Mouse (Mus musculus) liver, adult 2 months (tissue): ENCODE results near the gene Ccdc65.

ENCODE experiments used
- CTCF ChIP-seq: fragments of 200-500 bp; IDR thresholded peaks from 2 replicates; pipeline ENCODE4 v1.5.1; 2011; ENCODE audit warnings: low read depth, low read length, control low read depth
- POLR2A ChIP-seq: fragments of 200-500 bp; IDR thresholded peaks from 2 replicates; pipeline ENCODE4 v1.6.1; 2011; ENCODE audit warnings: low read length, control low read depth; ENCODE audit not compliant: insufficient read depth; ENCODE audit errors: extremely low read depth

GRCm38 (mm10) chr15:98714230-98714652 lies 6.2 kb downstream of the Ccdc65 start:
- TF ChIP-seq CTCF (no peak), POLR2A (no peak)
